Mouse (Mus musculus) E14TG2a.4 (cell line): ENCODE data around the gene Rpa1.
A peak's percentile ranks its signal among the peaks of the same experiment; 100 is the strongest.
"Not testable (repeated sequence)": the region's sequence is repeated elsewhere in the genome, so short reads cannot be mapped to it uniquely, and the experiment has no call there.

ENCODE experiments used
- H3K27me3 ChIP-seq: 2 replicates; pipeline ENCODE4 v1.6.1; 2014; ENCODE audit warnings: low read length, control low read depth; ENCODE audit not compliant: insufficient read depth
- H3K36me3 ChIP-seq: 2 replicates; pipeline ENCODE4 v1.6.1; 2014; ENCODE audit warnings: low read length, control low read depth; ENCODE audit not compliant: insufficient read depth
- H3K4me1 ChIP-seq: replicated peaks from 2 replicates; pipeline ENCODE4 v1.6.1; 2014; ENCODE audit warnings: low read depth, low read length, control low read depth
- H3K4me3 ChIP-seq: replicated peaks from 2 replicates; pipeline ENCODE4 v1.5.1; 2014; ENCODE audit warnings: mild to moderate bottlenecking, low read length
- H3K9me3 ChIP-seq: 2 replicates; pipeline ENCODE4 v1.6.1; 2014; ENCODE audit warnings: low read length, control low read depth
- CTCF ChIP-seq: conservative IDR thresholded peaks from 2 replicates; pipeline ENCODE4 v1.5.1; 2014; ENCODE audit warnings: low read length
- NANOG ChIP-seq: IDR thresholded peaks from 2 replicates; pipeline ENCODE4 v1.6.1; 2014; ENCODE audit warnings: borderline replicate concordance, low read length, mixed read lengths
- POU5F1 ChIP-seq: IDR thresholded peaks from 2 replicates; pipeline ENCODE4 v1.6.1; 2014; ENCODE audit warnings: low read length, borderline replicate concordance

Gene Rpa1

DNA sequence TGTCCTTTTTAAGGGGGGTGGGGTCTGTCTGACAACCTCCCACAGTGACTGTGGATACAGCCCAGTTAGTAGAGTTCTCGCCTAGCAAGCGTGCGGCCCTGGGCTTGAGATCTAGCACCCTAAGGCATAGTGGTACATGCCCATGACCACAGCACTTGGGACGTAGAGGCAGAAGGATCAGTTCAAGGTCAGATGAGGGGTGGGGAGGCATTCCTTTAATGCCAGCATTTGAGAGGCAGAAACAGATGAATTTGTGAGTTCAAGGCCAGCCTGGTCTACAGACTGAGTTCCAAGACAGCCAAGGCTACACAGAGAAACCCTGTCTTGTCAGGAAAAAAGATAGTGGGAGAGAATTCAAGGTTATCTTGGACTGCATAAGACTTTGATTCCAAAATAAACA lies 61.3 kb downstream of the Rpa1 start:
- no peaks in the 10 kb centered on the region for H3K9me3 ChIP-seq
- no peak for TF ChIP-seq NANOG
- TF ChIP-seq CTCF = no peak
- TF ChIP-seq POU5F1 = no peak
- H3K4me3 ChIP-seq = no peak overlapping the region
- H3K4me1 ChIP-seq = peaks cover 48% of the 10 kb centered on the region
- peaks cover 33% of the 10 kb centered on the region for H3K27me3 ChIP-seq
- H3K36me3 ChIP-seq = no peaks in the 10 kb centered on the region

DNA sequence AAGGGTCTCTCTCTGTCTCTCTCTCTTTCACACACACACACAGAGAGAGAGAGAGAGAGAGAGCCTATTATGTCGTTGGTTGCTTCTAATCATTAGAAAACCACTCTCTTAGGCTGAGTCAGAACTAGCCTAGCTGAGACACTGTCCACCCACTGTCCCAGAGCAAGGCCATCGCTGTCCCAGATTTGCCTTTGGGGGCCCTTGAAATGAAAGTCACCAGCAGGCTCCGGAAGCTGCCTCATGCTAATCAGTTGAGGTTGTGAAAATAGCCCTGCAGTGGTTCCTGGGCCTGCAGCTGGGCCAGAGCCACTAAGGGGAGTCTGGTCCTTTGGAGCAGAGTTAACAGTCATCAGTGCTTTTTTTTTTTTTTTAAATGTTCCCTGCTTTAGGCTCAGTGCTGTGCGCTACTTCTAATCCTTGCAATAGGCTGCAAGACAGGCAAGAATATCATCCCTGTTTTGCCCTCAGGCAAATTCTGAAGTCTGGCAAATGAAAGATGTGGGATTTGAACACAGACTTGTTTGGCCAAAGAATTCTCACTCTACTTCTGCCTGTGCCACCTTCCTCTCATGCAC lies 62.1 kb downstream of the Rpa1 start:
- Histone ChIP-seq H3K36me3 (no peaks in the 10 kb centered on the region), H3K9me3 (no peaks in the 10 kb centered on the region), H3K4me1 (peaks cover 48% of the 10 kb centered on the region), H3K27me3 (peaks cover 33% of the 10 kb centered on the region), H3K4me3 (no peak overlapping the region)
- TF ChIP-seq NANOG (no peak), CTCF (no peak), POU5F1 (no peak)

DNA sequence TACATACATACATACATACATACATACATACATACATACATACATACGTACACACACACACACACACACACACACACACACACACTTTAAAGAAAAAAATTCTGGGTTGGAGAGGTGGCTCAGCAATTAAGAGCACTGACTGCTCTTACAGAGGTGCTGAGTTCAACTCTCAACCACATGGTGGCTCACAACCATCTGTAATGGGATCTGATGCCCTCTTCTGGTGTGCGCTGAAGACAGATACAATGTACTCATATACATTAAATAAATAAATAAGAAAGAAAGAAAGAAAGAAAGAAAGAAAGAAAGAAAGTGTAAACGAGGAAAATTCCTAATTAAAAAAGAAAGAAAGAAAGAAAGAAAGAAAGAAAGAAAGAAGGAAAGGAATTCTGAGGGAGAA lies 64.3 kb downstream of the Rpa1 start:
- H3K4me1 ChIP-seq = peaks cover 70% of the 10 kb centered on the region
- H3K4me3 ChIP-seq = not testable (repeated sequence)

DNA sequence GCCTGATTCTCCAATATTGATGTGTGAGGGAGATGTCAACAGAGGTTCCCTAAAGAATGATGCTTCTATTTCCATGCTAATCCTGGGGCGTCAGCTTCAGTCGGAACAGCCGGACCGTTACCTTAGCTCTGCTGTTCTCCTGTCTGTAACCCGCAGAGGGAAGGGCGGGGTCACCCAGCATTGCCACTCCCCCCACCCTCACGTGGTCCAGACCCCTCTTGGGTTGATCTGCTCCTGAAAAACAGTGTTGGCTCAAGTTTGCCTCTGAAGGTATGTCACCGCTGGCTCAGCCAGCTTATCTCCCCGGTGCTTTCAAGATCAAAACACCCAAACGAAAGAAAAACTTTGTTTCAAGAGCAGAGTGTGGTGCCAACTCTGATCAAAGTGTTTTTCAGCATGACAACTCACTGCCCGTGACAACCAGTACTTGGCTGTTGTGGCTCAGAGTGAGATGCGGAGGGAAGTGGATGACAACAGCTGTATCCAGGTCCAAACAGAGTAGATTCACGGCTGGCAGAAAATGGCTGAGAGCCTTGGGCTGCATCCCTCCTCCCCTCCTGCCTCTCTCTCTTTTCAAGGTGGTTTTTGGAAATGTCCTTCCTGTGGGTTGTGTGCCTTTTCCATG lies 65.5 kb downstream of the Rpa1 start:
- no peaks in the 10 kb centered on the region for H3K36me3 ChIP-seq
- H3K27me3 ChIP-seq = peaks cover 33% of the 10 kb centered on the region
- H3K4me1 ChIP-seq = peaks cover 65% of the 10 kb centered on the region
- peak overlapping the region; percentile 54 for H3K4me3 ChIP-seq
- H3K9me3 ChIP-seq = no peaks in the 10 kb centered on the region
- no peak for TF ChIP-seq CTCF

More for the DNA sequence above, 64.3 kb downstream of the Rpa1 start:
- peaks cover 35% of the 10 kb centered on the region for H3K27me3 ChIP-seq
- H3K36me3 ChIP-seq, H3K9me3 ChIP-seq: not testable (repeated sequence)

DNA sequence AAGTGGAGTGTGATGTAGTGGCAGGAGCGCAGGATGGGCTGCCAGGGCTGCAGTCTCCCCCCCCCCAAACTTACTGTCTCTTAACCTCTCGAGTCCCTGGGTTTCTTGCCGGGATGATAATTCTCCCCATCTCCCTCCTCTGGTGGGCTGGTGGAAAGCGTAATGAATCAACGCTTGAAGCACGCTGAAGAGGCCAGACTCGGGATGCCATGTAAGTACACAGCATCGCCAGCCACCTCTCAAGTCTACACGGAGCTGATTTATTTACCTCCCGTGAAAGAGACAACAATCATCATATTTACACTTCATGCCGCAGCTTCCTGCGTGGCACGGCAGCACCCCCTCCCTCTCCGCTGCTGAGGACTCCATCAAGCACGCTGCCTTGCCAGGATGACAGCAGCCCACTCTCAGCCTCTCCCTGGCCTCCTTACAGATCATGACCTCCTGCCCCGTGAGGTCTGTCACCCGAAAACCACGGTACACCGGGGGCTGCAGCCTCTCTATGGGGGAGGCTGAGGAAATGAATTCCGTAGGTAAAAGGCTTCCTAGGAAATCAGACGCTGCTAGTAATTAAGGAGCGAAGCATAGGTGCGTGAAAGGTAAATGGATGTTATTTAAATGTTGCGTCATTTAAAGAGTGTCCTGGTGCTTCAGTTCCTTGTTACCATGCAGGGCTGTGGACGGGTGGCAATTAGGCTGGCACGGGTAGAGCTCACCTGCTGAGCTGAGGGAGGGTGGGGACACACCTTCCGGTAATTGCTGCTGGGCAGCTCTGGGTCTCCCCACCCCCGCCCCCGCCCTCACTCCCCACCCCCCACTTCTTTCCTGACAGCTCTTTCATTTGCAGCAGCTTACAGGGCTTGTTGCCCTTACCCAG lies 66.5 kb downstream of the Rpa1 start:
- Histone ChIP-seq H3K27me3 (peaks cover 34% of the 10 kb centered on the region), H3K36me3 (no peaks in the 10 kb centered on the region), H3K9me3 (no peaks in the 10 kb centered on the region), H3K4me1 (peaks cover 56% of the 10 kb centered on the region), H3K4me3 (peak overlapping the region; percentile 54)
- TF ChIP-seq CTCF = no peak
- TF ChIP-seq NANOG = no peak
- TF ChIP-seq POU5F1 = no peak

DNA sequence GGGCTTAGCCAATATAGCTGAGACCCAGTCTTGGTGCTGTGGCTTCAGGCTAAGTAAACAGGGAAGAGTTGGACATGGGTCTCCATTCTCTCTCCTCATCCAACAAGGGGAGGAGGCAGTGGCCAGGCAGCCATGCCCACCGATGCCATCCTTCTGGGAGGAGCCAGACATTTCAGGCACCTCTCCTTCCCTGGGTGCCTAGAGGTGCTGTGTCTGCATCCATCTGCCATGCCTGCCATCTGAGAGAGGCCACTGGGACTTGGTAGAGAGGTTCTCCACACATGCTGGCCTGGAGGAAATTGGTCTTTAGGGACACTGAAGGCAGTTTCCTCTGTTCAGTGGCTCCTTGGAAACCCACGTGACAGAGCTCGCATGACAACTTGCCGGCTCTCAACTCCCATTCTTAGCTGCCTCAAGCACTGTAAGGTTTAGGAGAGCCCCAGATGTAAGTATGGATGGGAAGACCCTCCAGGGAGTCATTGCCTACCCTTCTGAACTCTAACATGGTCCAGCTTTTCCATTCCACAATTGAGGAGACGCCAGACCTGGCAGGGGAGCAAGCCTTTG lies 67.6 kb downstream of the Rpa1 start:
- Histone ChIP-seq H3K9me3 (no peaks in the 10 kb centered on the region), H3K4me3 (peak overlapping the region; percentile 7; the same call in 1 of the 2 replicates), H3K4me1 (peaks cover 51% of the 10 kb centered on the region), H3K36me3 (no peaks in the 10 kb centered on the region), H3K27me3 (peaks cover 37% of the 10 kb centered on the region)
- TF ChIP-seq POU5F1 (no peak), CTCF (no peak), NANOG (no peak)

DNA sequence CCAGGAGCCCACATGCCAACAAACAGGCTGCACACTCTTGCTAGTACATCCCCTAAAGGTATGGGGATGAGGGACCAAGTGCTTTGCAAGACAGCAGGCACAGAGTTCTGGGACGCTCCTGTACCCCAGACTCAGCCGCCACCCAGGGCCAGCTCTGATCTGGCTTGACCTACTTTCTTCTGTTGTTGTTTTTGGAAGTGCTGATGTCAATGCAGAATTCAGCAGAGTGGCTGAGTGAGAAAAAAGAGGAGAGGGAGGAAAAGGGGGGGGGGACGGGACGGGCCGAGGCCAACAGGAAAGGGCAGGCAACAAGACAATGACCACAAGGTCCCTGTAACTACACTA lies 68.1 kb downstream of the Rpa1 start:
- Histone ChIP-seq H3K27me3 (peaks cover 34% of the 10 kb centered on the region), H3K4me1 (peaks cover 55% of the 10 kb centered on the region), H3K4me3 (peak overlapping the region; percentile 54; the same call in 1 of the 2 replicates), H3K9me3 (no peaks in the 10 kb centered on the region), H3K36me3 (no peaks in the 10 kb centered on the region)
- no peak for TF ChIP-seq CTCF
- no peak for TF ChIP-seq POU5F1
- no peak for TF ChIP-seq NANOG

DNA sequence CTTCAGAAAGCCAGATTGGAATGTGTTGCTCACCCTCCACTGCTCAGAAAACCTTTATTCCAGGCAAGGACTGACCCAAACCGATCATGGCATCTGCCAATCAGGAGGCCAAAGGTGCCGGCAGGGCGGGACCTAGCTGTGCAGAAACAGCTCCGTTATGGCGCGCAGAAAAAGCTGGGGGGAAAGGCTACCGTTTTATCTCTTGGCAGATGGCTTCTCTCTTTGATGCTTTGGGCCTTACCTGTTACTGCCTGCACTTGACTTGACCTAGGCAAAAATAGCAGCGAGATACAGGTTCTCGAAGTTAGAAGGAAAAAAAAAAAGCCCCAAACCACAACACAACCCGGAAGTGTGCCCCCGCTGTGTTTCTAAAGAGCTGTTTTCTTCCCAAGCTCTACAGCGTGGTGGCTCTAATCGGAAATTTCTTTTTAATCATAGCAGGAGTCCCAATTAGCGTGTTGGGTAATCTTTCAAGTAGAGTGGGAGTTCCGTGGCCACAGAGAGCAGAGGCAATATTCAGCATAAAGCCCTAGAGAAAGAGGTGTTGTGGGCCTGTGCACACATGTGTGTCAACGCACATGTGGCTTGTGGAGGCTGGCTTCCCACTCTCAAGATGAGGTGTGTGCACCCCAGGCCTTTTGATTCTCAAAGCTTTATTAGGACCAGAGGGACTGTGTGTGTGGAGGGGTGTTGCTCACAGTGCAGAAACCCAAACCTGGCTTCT lies 68.6 kb downstream of the Rpa1 start:
- Histone ChIP-seq H3K4me3 (peak overlapping the region; percentile 54), H3K36me3 (no peaks in the 10 kb centered on the region), H3K27me3 (peaks cover 30% of the 10 kb centered on the region), H3K9me3 (no peaks in the 10 kb centered on the region), H3K4me1 (peaks cover 61% of the 10 kb centered on the region)
- TF ChIP-seq CTCF (no peak), POU5F1 (no peak), NANOG (no peak)
